23 mouse cellular contexts compared by ENCODE assay signal in genomic region chr3:103346658-103347057, GRCm38 (mm10).
"Had no signal": no experiment of that assay in that cellular context is flagged by ENCODE, and none has a peak within 500 bp of the region (broad histone marks: within the 10 kb centered on the region; RNA-seq: fewer than 3 reads in every experiment).

No protein-coding gene starts in this region.

- H3K27me3 ChIP-seq: heart, embryonic 13.5 days; heart, embryonic 15.5 days; hindbrain, embryonic 13.5 days; hindbrain, embryonic 15.5 days; kidney, embryonic 15.5 days; limb, embryonic 13.5 days; limb, embryonic 15.5 days; liver, embryonic 12.5 days had no signal

- H3K4me3 ChIP-seq: gastrocnemius, adult 2 months; heart, embryonic 13.5 days; heart, embryonic 15.5 days; hindbrain, embryonic 13.5 days; hindbrain, embryonic 15.5 days; kidney, embryonic 15.5 days; limb, embryonic 13.5 days; limb, embryonic 15.5 days; liver, embryonic 12.5 days had no signal

- DNase-seq: gastrocnemius, adult 2 months; gastrocnemius, postnatal 10 days; gastrocnemius, postnatal 25 days; heart, adult 18-20 months; heart, postnatal 14 days; heart, postnatal 36 days; kidney, adult 11 months; kidney, adult 2 months; kidney, adult 9 months; kidney, postnatal 14 days; kidney, postnatal 36 days; layer of hippocampus, adult 9-11 months; layer of hippocampus, postnatal 36 days; left cerebral cortex, postnatal 4 days had no signal

- H3K4me2 ChIP-seq: heart, embryonic 11.5 days; heart, embryonic 13.5 days; heart, embryonic 15.5 days; hindbrain, embryonic 13.5 days; hindbrain, embryonic 15.5 days; kidney, embryonic 15.5 days; limb, embryonic 13.5 days; limb, embryonic 15.5 days; liver, embryonic 12.5 days had no signal
